Mouse (Mus musculus) brain, embryonic 18.5 days (tissue): ENCODE results near the gene Pde11a.
A peak's percentile ranks its signal among the peaks of the same experiment; 100 is the strongest.

Experiments used
- DNase-seq: peaks from one replicate; pipeline ENCODE4 v3.0.0-alpha.2; 2012; ENCODE audit warnings: low read depth, low spot score

Gene Pde11a

GRCm38 (mm10) chr2:76090506-76090905 lies 248.1 kb downstream of the Pde11a start:
- DNase-seq: no peak

DNA sequence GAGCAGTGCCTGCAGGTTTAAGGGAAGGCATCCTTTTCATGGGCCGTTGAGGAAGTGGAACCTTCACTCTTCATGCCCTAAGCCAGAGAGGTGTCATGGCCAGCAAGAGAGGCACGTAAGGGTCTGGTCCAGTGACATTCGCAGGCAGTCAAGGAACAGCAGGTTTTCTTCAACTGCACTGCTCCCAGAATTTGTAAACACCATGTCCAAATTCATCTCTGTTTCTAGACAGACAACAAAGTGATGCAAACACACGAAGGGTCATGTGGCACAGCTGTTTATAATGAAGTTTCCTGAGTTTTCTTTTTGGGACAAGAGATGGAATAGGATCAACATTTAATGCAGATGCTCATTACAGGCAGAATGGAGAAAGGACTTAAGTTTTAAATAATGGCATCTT lies 249.7 kb downstream of the Pde11a start:
- DNase-seq: no peak

- no peak for DNase-seq
These were observed 250.2 kb downstream of the Pde11a start for GRCm38 (mm10) chr2:76088413-76088812.

- no peak for DNase-seq
These were observed 251.4 kb downstream of the Pde11a start for GRCm38 (mm10) chr2:76087170-76087569.

GRCm38 (mm10) chr2:76084982-76085381 lies 253.6 kb downstream of the Pde11a start:
- no peak for DNase-seq

DNA sequence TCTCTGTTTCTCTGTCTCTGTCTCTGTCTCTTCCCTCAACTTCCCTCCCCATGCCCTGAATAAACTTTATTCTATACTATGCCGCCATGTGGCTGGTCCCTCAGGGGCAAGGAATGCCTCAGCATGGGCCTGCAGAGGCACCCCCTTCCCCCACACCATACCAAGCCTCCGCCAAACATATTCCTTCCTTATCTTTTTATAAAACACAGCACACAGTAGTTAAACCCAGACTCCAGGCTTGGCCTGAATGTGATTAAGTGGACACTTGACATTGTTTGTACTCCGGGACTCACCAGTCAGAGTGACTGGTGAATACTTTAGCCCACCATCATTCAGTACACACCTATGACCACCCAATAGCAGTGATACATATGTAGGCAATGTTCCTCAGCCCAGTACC lies 254.7 kb downstream of the Pde11a start:
- no peak for DNase-seq

DNA sequence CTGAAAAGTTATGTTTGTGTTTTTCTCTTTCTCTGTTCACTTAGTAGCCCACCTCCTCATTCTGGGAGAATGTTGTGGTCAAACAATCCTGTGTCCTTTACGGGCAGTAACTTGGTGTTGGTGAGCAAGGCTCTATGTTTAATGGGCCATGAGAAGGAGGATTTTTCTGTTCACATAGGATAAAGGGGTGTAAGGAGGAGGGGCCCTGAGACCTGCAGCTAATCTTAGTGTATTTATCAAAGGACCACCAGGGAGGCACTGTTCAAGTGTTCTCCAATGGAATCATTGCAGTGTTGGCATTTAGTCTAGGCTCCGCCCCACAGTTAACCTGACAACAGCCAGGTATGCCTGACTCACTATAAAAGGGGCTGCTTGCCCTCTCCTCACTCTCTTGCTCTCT lies 255.2 kb downstream of the Pde11a start:
- DNase-seq: no peak

DNA sequence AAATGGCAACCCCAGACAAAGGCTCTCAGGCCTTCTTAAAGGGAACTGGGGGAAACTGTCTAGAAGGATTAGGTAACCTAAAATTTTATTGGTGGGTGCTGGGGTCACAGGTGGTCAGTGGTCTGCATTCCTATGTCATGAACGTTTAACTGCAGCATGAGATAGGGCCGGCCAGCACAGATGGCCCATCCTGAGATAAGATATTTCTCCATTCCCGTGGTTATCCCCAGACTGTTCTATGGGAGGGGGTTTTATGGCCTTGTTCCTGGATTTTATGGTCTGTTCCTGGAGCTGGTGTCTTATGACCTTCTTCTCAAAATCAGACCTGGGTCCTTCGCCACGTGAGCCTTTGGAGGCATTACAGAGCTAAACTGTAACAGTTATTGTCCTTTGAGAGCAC lies 256.6 kb downstream of the Pde11a start:
- no peak for DNase-seq

DNA sequence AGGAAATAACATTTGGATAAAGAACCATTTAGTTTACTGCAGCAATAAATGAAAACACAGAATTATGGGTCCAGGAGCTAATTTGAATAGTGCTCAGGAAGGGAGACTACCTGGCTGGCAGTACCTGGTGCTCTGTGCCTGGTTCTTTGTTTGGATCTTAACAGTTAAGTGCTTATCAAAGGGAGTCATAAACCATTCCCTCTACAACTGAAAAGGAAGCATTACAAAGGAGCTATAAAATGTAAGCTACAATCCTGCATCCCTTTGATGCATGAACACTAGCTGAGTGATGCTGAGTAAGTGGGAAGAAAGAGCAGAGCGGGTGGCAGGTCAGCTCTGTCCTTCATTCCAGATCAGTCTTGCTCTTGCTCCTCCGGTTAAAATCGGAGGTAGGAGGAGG lies 258.0 kb downstream of the Pde11a start:
- no peak for DNase-seq

DNA sequence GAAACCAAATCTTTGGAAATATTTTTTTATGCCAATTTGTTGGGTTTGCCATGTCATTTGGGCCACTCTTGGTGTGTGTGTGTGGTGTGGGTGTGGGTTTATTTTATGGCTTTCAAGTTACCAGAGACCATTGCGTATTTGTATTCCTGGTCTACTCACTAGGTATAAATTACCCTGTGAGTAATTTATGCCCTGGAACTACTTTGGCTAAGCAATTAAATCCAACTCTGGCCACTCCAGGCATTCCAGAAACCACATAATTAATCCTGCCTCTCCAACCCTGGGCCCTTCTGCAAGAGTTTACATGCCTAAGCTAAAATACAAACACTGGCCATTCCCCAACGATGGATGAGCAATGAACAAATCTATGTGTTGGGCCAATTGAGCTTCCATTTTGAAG lies 261.7 kb downstream of the Pde11a start:
- DNase-seq: no peak

DNA sequence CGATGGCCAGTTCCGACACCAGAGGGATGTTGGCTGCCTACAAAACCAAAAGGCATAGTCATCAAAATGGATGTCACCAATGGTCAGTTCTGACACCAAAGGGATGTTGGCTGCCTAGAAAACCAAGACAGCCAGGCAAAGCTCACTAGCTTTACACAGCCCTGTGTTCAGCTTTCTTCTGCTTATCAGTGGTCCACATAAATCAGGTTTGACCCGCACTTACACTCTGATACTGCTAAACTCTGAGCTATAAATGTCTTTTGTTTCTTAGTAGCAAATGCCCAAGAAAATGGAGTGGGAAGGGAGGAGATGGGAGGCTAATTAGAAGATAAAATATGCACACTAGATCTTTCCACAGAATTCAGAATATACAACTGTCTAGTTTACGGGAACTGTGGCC lies 262.5 kb downstream of the Pde11a start:
- no peak for DNase-seq

- DNase-seq: no peak
These were observed 265.5 kb downstream of the Pde11a start for GRCm38 (mm10) chr2:76073079-76073478.

- peak; percentile 69 for DNase-seq
These were observed 267.9 kb downstream of the Pde11a start for GRCm38 (mm10) chr2:76070432-76071306.

GRCm38 (mm10) chr2:76069238-76069637 lies 269.3 kb downstream of the Pde11a start:
- no peak for DNase-seq

- DNase-seq: no peak
These were observed 270.4 kb downstream of the Pde11a start for GRCm38 (mm10) chr2:76068155-76068554.

DNA sequence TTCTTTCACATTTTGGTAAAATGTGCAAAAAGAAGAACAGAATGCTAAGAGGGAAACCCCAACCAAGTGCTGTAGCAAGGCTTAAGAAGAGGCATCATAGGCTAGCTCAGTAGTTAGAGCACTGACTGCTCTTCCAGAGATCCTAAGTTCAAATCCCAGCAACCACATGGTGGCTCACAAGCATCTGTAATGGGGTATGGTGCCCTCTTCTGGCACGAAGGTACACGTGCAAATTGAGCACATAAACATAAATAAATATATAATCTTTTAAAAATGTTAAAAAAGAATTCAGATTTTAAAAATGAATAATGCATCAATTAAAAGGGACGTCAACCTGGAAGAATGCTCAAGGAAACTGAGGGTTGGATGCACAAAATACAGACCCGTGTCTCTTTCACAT lies 271.4 kb downstream of the Pde11a start:
- DNase-seq: no peak

DNA sequence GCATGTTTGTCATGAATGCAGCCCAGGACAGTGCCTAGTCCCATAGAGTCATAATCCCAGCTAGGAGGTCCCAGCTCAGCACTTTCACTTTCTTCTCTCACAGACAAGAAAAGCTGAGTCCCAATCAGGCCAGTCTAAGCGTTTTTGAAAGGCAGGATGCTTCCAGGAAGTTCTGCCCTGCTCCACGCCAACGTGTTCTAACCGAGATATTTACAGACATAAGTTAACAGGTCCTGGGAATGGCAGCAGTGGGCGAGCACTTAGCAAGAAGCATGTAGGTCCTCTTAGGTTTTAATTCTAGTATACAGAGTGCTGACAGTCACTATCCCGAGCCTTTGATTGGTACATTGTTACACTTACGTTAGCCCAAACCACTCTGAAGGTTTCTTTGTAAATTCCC lies 273.3 kb downstream of the Pde11a start:
- no peak for DNase-seq

- DNase-seq: no peak
These were observed 274.5 kb downstream of the Pde11a start for GRCm38 (mm10) chr2:76064078-76064477.

DNA sequence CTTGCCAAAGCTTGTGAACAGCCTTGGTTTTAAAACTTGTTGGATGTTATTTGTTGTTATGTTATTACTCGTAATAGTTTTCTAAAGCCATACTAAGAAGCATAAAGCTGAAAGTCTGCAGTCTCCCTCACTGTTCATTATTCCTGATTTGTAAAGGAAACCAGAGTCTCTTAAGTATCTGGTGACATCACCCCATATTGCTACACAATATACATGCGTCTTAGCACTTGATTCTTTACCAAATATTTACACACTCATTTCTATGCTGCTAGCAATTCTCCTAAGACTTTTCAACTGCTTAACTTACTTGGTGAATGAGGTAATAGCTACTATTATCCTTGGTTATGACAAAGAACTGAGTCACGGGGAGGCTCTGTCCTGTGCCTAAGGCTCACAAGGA lies 278.4 kb downstream of the Pde11a start:
- DNase-seq: no peak

- no peak for DNase-seq
These were observed 279.0 kb downstream of the Pde11a start for GRCm38 (mm10) chr2:76059595-76059994.

DNA sequence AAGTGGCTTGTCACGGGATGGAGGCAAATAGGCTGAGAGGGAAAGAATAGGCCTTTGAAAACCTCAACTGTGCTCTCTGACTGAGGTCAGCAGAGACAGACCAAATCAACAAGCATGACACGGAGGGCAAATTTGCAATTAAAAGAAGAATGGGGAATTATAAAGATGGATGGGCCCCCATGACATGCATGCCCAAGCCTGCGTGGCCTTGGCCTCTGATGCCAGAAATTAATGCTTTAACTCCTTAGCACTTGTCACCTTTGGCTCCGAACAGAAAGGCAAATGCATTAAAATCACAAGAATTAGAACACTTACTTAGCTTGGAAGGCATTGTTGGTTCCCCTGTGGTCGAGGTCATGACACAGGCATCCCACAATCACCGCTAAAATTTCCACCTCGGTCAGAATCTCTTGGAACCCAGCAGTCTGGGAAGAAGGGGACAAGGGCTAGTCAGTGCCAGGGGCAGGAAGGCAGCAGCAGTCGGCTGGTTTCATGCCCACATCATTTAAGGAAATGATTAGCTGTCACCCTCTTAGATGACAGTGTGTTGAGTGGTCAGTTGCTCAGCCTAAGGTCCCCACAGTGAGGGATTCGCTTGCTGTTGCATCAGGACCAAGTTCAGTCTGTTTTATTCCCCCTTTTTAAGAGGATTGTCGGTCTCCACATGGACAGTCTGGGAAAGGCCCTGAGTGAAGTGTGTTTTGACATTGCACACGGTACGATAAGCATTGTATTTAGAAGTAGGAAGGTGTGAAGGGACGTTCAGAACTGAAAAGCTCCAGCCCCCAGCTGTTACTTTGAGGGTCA lies 279.7 kb downstream of the Pde11a start:
- DNase-seq: no peak

DNA sequence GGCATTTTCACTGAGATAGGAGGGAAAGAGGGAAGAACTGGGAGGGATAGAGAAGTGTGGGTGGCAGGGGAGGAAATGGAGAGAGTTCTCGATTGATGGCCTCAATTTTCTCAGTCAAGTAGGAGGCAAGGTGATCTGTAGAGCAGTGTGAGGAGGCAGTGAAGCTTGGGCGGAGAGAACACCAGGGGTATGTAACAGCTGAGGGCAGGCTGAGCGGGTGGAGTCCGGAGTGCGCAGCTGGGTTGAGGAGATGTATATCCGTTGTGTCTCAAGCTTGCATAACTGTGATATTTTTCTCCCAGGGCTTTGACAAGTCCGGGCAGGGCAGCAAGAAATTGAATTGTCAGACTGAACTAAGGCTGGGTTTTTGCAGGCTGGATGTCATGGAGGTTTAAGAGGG lies 281.0 kb downstream of the Pde11a start:
- no peak for DNase-seq
